Mouse (Mus musculus) ES-E14 (cell line): Measurements from ENCODE around the gene Iqca.

Experiments used
- CHD2 ChIP-seq: IDR thresholded peaks from 2 replicates; pipeline ENCODE4 v1.6.1; 2014; ENCODE audit warnings: mild to moderate bottlenecking, low read depth, low read length, inconsistent platforms
- HCFC1 ChIP-seq: IDR thresholded peaks from 2 replicates; pipeline ENCODE4 v1.6.1; 2012; ENCODE audit warnings: low read length, inconsistent platforms, borderline replicate concordance; ENCODE audit not compliant: insufficient read depth
- MAFK ChIP-seq: IDR thresholded peaks from 2 replicates; pipeline ENCODE4 v1.6.1; 2014; ENCODE audit warnings: mild to moderate bottlenecking, low read depth, low read length, inconsistent platforms; ENCODE audit not compliant: insufficient read depth
- ZC3H11A ChIP-seq: IDR thresholded peaks from 2 replicates; pipeline ENCODE4 v1.6.1; 2012; ENCODE audit warnings: low read depth, mild to moderate bottlenecking, inconsistent platforms, low read length, borderline replicate concordance
- ZNF384 ChIP-seq: IDR thresholded peaks from 2 replicates; pipeline ENCODE4 v1.6.1; 2012; ENCODE audit warnings: low read depth, low read length, inconsistent platforms

DNA sequence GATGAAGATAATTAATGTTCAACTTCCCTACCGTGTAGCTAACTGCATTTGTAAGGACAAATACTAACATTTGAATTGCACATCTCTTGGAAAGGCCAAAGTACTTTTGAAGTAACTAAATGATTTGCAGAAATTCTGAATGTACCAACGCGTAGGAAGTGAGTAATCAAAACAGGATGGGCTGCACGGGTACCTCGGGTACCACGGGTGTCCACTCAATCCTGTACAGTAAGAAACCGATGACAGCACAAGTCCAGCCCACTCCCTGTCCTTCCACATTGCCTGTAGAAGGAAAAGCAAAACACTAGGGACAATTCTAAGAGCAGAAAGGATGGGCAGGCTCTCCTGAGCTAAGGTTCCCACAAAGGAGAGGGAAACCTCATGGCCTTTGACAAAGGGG is 36.0 kb downstream of the Iqca start:
- no peak for TF ChIP-seq CHD2
- no peak for TF ChIP-seq ZC3H11A
- TF ChIP-seq HCFC1 = no peak
- TF ChIP-seq ZNF384 = no peak
- TF ChIP-seq MAFK = no peak
